Mouse (Mus musculus): Measurements from ENCODE around the gene 4930519P11Rik. TPM values are rescaled to one million over a fixed set of nuclear protein-coding genes. Genes with fewer than 3 reads are reported as not detected.
A peak's percentile ranks its signal among the peaks of the same experiment; 100 is the strongest.

The 4930519P11Rik gene
- polyA plus RNA-seq, 1 experiment = 83.8 TPM

GRCm38 (mm10) chr2:154630531-154630930 lies 17.3 kb upstream of the 4930519P11Rik start:
- no peaks in the 10 kb centered on the region for H3K27me3 ChIP-seq (ENCODE audit: control insufficient read depth, insufficient read depth, low read length)
- no peaks in the 10 kb centered on the region for H3K36me3 ChIP-seq (ENCODE audit: control insufficient read depth, insufficient read depth, low read length)
- no peak overlapping the region for H3K27ac ChIP-seq (ENCODE audit: control insufficient read depth, insufficient read depth, low read depth, low read length)
- TF ChIP-seq CTCF (IDR thresholded peaks at IDR 0.05; ENCODE audit: control insufficient read depth, insufficient read depth, insufficient replicate concordance, low read depth, low read length) (no peak), POLR2A (IDR thresholded peaks at IDR 0.05; ENCODE audit: control insufficient read depth, low read depth, low read length) (no peak)
- H3K4me3 ChIP-seq (ENCODE audit: control insufficient read depth, low read depth, low read length) = no peak overlapping the region
- no peaks in the 10 kb centered on the region for H3K4me1 ChIP-seq (ENCODE audit: control insufficient read depth, insufficient read depth, low read length)

DNA sequence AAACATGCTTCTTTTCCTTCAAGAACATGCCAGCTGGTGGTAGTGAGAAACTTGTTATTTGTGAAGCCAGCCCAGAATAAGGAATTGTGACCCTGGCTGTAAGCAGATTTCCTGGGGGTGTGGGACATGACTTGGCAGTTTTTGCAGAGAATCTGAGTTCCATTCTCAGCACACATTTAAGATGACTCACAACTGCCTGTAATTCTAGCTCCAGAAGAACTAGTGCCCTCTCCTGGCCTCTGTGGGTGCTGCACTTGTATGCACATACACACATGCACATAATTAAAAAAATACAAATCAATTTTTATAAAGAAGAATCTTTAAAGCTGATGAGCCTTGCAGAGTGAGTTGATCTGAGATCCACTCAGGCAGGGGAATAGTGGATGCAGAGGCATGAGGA lies 10.9 kb upstream of the 4930519P11Rik start:
- Histone ChIP-seq H3K4me1 (ENCODE audit: control insufficient read depth, insufficient read depth, low read length) (no peaks in the 10 kb centered on the region), H3K27me3 (ENCODE audit: control insufficient read depth, insufficient read depth, low read length) (no peaks in the 10 kb centered on the region), H3K36me3 (ENCODE audit: control insufficient read depth, insufficient read depth, low read length) (no peaks in the 10 kb centered on the region), H3K4me3 (ENCODE audit: control insufficient read depth, low read depth, low read length) (no peak overlapping the region), H3K27ac (ENCODE audit: control insufficient read depth, insufficient read depth, low read depth, low read length) (no peak overlapping the region)
- TF ChIP-seq POLR2A (IDR thresholded peaks at IDR 0.05; ENCODE audit: control insufficient read depth, low read depth, low read length) = no peak
- no peak for TF ChIP-seq CTCF (IDR thresholded peaks at IDR 0.05; ENCODE audit: control insufficient read depth, insufficient read depth, insufficient replicate concordance, low read depth, low read length)

- TF ChIP-seq CTCF (IDR thresholded peaks at IDR 0.05; ENCODE audit: control insufficient read depth, insufficient read depth, insufficient replicate concordance, low read depth, low read length) (no peak), POLR2A (IDR thresholded peaks at IDR 0.05; ENCODE audit: control insufficient read depth, low read depth, low read length) (no peak)
Measured at GRCm38 (mm10) chr2:154621684-154622083, 8.4 kb upstream of the 4930519P11Rik start.

GRCm38 (mm10) chr2:154617061-154617460 lies 3.8 kb upstream of the 4930519P11Rik start:
- no peaks in the 10 kb centered on the region for H3K36me3 ChIP-seq (ENCODE audit: control insufficient read depth, insufficient read depth, low read length)
- TF ChIP-seq POLR2A (IDR thresholded peaks at IDR 0.05; ENCODE audit: control insufficient read depth, low read depth, low read length) = no peak
- TF ChIP-seq CTCF (IDR thresholded peaks at IDR 0.05; ENCODE audit: control insufficient read depth, insufficient read depth, insufficient replicate concordance, low read depth, low read length) = no peak
- H3K4me1 ChIP-seq (ENCODE audit: control insufficient read depth, insufficient read depth, low read length) = peaks cover 14% of the 10 kb centered on the region
- no peak overlapping the region for H3K27ac ChIP-seq (ENCODE audit: control insufficient read depth, insufficient read depth, low read depth, low read length)
- H3K27me3 ChIP-seq (ENCODE audit: control insufficient read depth, insufficient read depth, low read length) = no peaks in the 10 kb centered on the region
- H3K4me3 ChIP-seq (ENCODE audit: control insufficient read depth, low read depth, low read length) = no peak overlapping the region

More at GRCm38 (mm10) chr2:154621684-154622083, 8.4 kb upstream of the 4930519P11Rik start:
- Histone ChIP-seq H3K36me3 (ENCODE audit: control insufficient read depth, insufficient read depth, low read length) (no peaks in the 10 kb centered on the region), H3K4me3 (ENCODE audit: control insufficient read depth, low read depth, low read length) (no peak overlapping the region), H3K27ac (ENCODE audit: control insufficient read depth, insufficient read depth, low read depth, low read length) (no peak overlapping the region), H3K27me3 (ENCODE audit: control insufficient read depth, insufficient read depth, low read length) (no peaks in the 10 kb centered on the region), H3K4me1 (ENCODE audit: control insufficient read depth, insufficient read depth, low read length) (no peaks in the 10 kb centered on the region)

GRCm38 (mm10) chr2:154615674-154616073 lies 2.4 kb upstream of the 4930519P11Rik start:
- no peaks in the 10 kb centered on the region for H3K36me3 ChIP-seq (ENCODE audit: control insufficient read depth, insufficient read depth, low read length)
- H3K27ac ChIP-seq (ENCODE audit: control insufficient read depth, insufficient read depth, low read depth, low read length) = no peak overlapping the region; the same call in 1 of the 2 replicates
- H3K4me1 ChIP-seq (ENCODE audit: control insufficient read depth, insufficient read depth, low read length) = peaks cover 14% of the 10 kb centered on the region
- no peak overlapping the region for H3K4me3 ChIP-seq (ENCODE audit: control insufficient read depth, low read depth, low read length)
- TF ChIP-seq CTCF (IDR thresholded peaks at IDR 0.05; ENCODE audit: control insufficient read depth, insufficient read depth, insufficient replicate concordance, low read depth, low read length) (no peak), POLR2A (IDR thresholded peaks at IDR 0.05; ENCODE audit: control insufficient read depth, low read depth, low read length) (no peak)
- no peaks in the 10 kb centered on the region for H3K27me3 ChIP-seq (ENCODE audit: control insufficient read depth, insufficient read depth, low read length)

GRCm38 (mm10) chr2:154614841-154615576 lies 1.8 kb upstream of the 4930519P11Rik start:
- no peak overlapping the region; the same call in 1 of the 2 replicates for H3K4me3 ChIP-seq (ENCODE audit: control insufficient read depth, low read depth, low read length)
- no peaks in the 10 kb centered on the region for H3K36me3 ChIP-seq (ENCODE audit: control insufficient read depth, insufficient read depth, low read length)
- H3K27me3 ChIP-seq (ENCODE audit: control insufficient read depth, insufficient read depth, low read length) = no peaks in the 10 kb centered on the region
- peaks cover 14% of the 10 kb centered on the region for H3K4me1 ChIP-seq (ENCODE audit: control insufficient read depth, insufficient read depth, low read length)
- H3K27ac ChIP-seq (ENCODE audit: control insufficient read depth, insufficient read depth, low read depth, low read length) = peak overlapping the region; percentile 52; the same call in 1 of the 2 replicates
- TF ChIP-seq CTCF (IDR thresholded peaks at IDR 0.05; ENCODE audit: control insufficient read depth, insufficient read depth, insufficient replicate concordance, low read depth, low read length) (no peak), POLR2A (IDR thresholded peaks at IDR 0.05; ENCODE audit: control insufficient read depth, low read depth, low read length) (no peak)

- H3K4me1 ChIP-seq (ENCODE audit: control insufficient read depth, insufficient read depth, low read length) = peaks cover 8% of the 10 kb centered on the region
- no peak overlapping the region for H3K27ac ChIP-seq (ENCODE audit: control insufficient read depth, insufficient read depth, low read depth, low read length)
- H3K27me3 ChIP-seq (ENCODE audit: control insufficient read depth, insufficient read depth, low read length) = no peaks in the 10 kb centered on the region
- H3K4me3 ChIP-seq (ENCODE audit: control insufficient read depth, low read depth, low read length) = no peak overlapping the region
- no peaks in the 10 kb centered on the region for H3K36me3 ChIP-seq (ENCODE audit: control insufficient read depth, insufficient read depth, low read length)
- TF ChIP-seq POLR2A (IDR thresholded peaks at IDR 0.05; ENCODE audit: control insufficient read depth, low read depth, low read length) (no peak), CTCF (IDR thresholded peaks at IDR 0.05; ENCODE audit: control insufficient read depth, insufficient read depth, insufficient replicate concordance, low read depth, low read length) (no peak)
Measured at GRCm38 (mm10) chr2:154609050-154609767, 4.0 kb downstream of the 4930519P11Rik start.
